Mouse (Mus musculus) ES-Bruce4 (cell line): Measurements from ENCODE around the gene Tex30. TPM values are rescaled to one million over a fixed set of nuclear protein-coding genes. Genes with fewer than 3 reads are reported as not detected.

ENCODE experiments used
- H3K27ac ChIP-seq: 2 replicates; pipeline ENCODE4 v1.5.1; 2012; ENCODE audit warnings: low read length, inconsistent platforms; ENCODE audit not compliant: insufficient read depth
- H3K27me3 ChIP-seq: 2 replicates; pipeline ENCODE4 v1.6.1; 2012; ENCODE audit warnings: mild to moderate bottlenecking, low read length, inconsistent platforms; ENCODE audit not compliant: control insufficient read depth, poor library complexity, insufficient read depth, severe bottlenecking
- H3K36me3 ChIP-seq: 2 replicates; pipeline ENCODE4 v1.6.1; 2012; ENCODE audit warnings: inconsistent platforms, mild to moderate bottlenecking, low read length, moderate library complexity; ENCODE audit not compliant: control insufficient read depth, poor library complexity, insufficient read depth, severe bottlenecking
- H3K4me1 ChIP-seq: one replicate; pipeline ENCODE4 v1.8.1; 2011; ENCODE audit warnings: low read length; ENCODE audit not compliant: control insufficient read depth, insufficient read depth
- H3K4me3 ChIP-seq: 2 replicates; pipeline ENCODE4 v1.5.1; 2011; ENCODE audit warnings: low read depth, mild to moderate bottlenecking, low read length
- H3K9ac ChIP-seq: 2 replicates; pipeline ENCODE4 v1.6.1; 2012; ENCODE audit warnings: low read depth, mild to moderate bottlenecking, inconsistent platforms; ENCODE audit not compliant: poor library complexity, severe bottlenecking
- H3K9me3 ChIP-seq: replicated peaks from 2 replicates; pipeline ENCODE4 v1.6.1; 2012; ENCODE audit warnings: mild to moderate bottlenecking, low read length, inconsistent platforms; ENCODE audit not compliant: control insufficient read depth, poor library complexity, insufficient read depth, severe bottlenecking
- CTCF ChIP-seq: IDR thresholded peaks from one replicate; pipeline ENCODE4 v1.8.1; 2011; ENCODE audit warnings: low read depth, low read length
- EP300 ChIP-seq: IDR thresholded peaks from 2 replicates; pipeline ENCODE4 v1.6.1; 2011; ENCODE audit warnings: low read depth, low read length; ENCODE audit not compliant: insufficient read depth
- POLR2A ChIP-seq: IDR thresholded peaks from one replicate; pipeline ENCODE4 v1.8.1; 2011; ENCODE audit warnings: low read length; ENCODE audit not compliant: insufficient read depth
- polyA plus RNA-seq: library from polyadenylated mRNA; stranded (reverse); fragments of >200 nt; gene quantifications from 2 replicates; pipeline ENCODE4 v1.2.4, GENCODE M21; 2011; ENCODE audit warnings: low read depth; ENCODE audit not compliant: missing spikeins, insufficient read depth, insufficient read length

Tex30 gene
- polyA plus RNA-seq, 1 experiment: 48.5 TPM

DNA sequence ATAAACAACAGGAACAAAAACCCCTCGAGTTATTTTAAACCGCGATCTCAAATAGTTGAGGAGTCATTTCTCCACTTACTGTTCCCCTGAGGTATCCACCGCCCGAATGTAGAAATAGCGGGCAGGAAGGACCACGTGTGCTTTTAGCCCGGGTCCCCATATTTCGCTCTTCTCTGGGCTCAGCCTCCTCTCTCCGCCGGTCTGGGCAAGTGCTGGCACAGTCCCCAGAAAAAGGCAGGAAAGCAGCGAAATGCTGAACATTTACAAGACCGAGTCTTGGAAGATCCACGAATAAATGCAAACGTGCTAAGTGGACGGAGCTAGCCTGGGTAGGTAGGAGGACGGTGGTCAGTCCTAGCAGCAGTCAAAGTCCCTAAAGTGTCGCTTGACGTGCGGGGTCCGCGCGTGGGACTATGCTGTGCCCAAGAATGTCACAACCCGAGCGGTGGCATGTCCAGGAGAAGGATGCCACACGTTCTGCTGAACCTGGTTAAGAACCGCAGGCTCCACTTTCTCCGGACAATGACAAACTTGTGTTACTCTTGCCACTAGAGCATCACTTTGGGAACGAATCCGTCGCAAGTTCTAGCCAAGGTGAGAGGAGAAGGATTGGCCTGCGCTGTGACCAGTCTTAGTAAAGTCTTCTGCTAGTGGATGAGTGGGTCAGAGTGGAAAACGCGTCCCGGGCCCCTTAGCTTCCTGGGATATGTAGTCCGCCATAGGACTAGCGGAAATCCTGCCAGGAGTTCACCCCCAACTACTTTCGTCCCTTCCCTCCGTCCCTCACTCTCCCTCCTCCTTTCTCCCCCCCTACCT lies 16.2 kb upstream of the Tex30 start, which contains the start of the genes Kdelc1 and Bivm:
Gene Kdelc1, minus strand, starts transcription at position 570 of the 816 bp plus-strand sequence.
Gene Bivm, plus strand, starts transcription at position 719 of the 816 bp plus-strand sequence.
- Histone ChIP-seq H3K27ac (peak within 1 kb of the TSS; percentile 25), H3K36me3 (peaks cover 15% of the 10 kb centered on the region), H3K27me3 (no peaks in the 10 kb centered on the region), H3K9me3 (no peaks in the 10 kb centered on the region), H3K4me1 (no peaks in the 10 kb centered on the region), H3K4me3 (peak within 1 kb of the TSS; percentile 96), H3K9ac (peak within 1 kb of the TSS; percentile 74)
- TF ChIP-seq POLR2A: peak; percentile 35
- no peak for TF ChIP-seq EP300
- TF ChIP-seq CTCF: no peak

- no peak overlapping the region for H3K4me3 ChIP-seq
- peaks cover 17% of the 10 kb centered on the region for H3K36me3 ChIP-seq
- H3K9ac ChIP-seq: peak overlapping the region; percentile 55; the same call in 1 of the 2 replicates
- TF ChIP-seq POLR2A (no peak), EP300 (no peak)
- no peaks in the 10 kb centered on the region for H3K9me3 ChIP-seq
- no peaks in the 10 kb centered on the region for H3K27me3 ChIP-seq
- H3K4me1 ChIP-seq: no peaks in the 10 kb centered on the region
- no peak overlapping the region for H3K27ac ChIP-seq
Observed at GRCm38 (mm10) chr1:44117571-44117970, 15.3 kb upstream of the Tex30 start.

- H3K9ac ChIP-seq: peak overlapping the region; percentile 85
- H3K4me3 ChIP-seq: peak overlapping the region; percentile 20
- H3K36me3 ChIP-seq: peaks cover 11% of the 10 kb centered on the region
- H3K27ac ChIP-seq: no peak overlapping the region
- H3K27me3 ChIP-seq: no peaks in the 10 kb centered on the region
- TF ChIP-seq CTCF: no peak
- TF ChIP-seq POLR2A: no peak
- TF ChIP-seq EP300: no peak
- no peaks in the 10 kb centered on the region for H3K4me1 ChIP-seq
- no peaks in the 10 kb centered on the region for H3K9me3 ChIP-seq
Observed at GRCm38 (mm10) chr1:44102939-44103338, 698 bp upstream of the Tex30 start.

- Histone ChIP-seq H3K9ac (peak overlapping the region; percentile 85), H3K4me1 (no peaks in the 10 kb centered on the region), H3K27me3 (no peaks in the 10 kb centered on the region), H3K36me3 (peaks cover 11% of the 10 kb centered on the region), H3K27ac (no peak overlapping the region), H3K9me3 (no peaks in the 10 kb centered on the region; the same call in 1 of the 2 replicates), H3K4me3 (peak overlapping the region; percentile 95)
- no peak for TF ChIP-seq CTCF
- TF ChIP-seq EP300: no peak
- TF ChIP-seq POLR2A: no peak
Observed at GRCm38 (mm10) chr1:44101448-44102225, 604 bp downstream of the Tex30 start.

DNA sequence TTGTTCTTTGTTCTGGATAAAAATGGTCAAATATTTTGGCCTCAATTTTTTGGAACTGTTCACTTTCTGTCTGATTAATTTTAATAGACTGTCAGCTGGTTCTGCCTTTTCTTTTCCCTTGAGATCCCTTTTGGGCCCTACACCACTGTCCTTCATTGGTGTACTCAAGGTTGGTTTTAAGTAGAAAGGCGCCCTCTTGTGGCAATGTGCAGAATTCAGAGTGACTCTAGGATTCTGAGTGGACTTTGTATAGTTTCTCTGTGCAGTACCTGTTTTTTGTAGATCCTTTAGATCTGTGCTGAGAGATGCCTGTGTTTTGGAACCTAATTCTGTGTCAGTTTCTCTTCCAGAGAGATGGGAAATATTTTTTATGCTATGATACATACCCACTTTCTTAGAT lies 37.6 kb downstream of the Tex30 start:
- H3K27ac ChIP-seq: no peak overlapping the region
- H3K27me3 ChIP-seq: no peaks in the 10 kb centered on the region; the same call in 1 of the 2 replicates
- H3K4me1 ChIP-seq: no peaks in the 10 kb centered on the region
- H3K36me3 ChIP-seq: no peaks in the 10 kb centered on the region
- H3K9ac ChIP-seq: no peak overlapping the region
- no peaks in the 10 kb centered on the region for H3K9me3 ChIP-seq
- H3K4me3 ChIP-seq: no peak overlapping the region
- TF ChIP-seq POLR2A (no peak), EP300 (no peak), CTCF (no peak)

- H3K9ac ChIP-seq: no peak overlapping the region
Observed at GRCm38 (mm10) chr1:44063439-44063838, 38.8 kb downstream of the Tex30 start.

More at GRCm38 (mm10) chr1:44063439-44063838, 38.8 kb downstream of the Tex30 start:
- Histone ChIP-seq H3K36me3 (no peaks in the 10 kb centered on the region), H3K4me1 (no peaks in the 10 kb centered on the region), H3K4me3 (no peak overlapping the region), H3K27me3 (no peaks in the 10 kb centered on the region; the same call in 1 of the 2 replicates), H3K9me3 (no peaks in the 10 kb centered on the region), H3K27ac (no peak overlapping the region)
- TF ChIP-seq POLR2A (no peak), CTCF (no peak), EP300 (no peak)
